Mouse (Mus musculus) lung, postnatal 0 days (tissue): ENCODE results near the gene Bpifb5.

Source experiments
- CTCF ChIP-seq: IDR thresholded peaks from 2 replicates; pipeline ENCODE4 v1.5.1; 2016; ENCODE audit warnings: antibody characterized with exemption, mild to moderate bottlenecking
- EP300 ChIP-seq: IDR thresholded peaks from 2 replicates; pipeline ENCODE4 v1.6.1; 2016; ENCODE audit warnings: antibody characterized with exemption, mild to moderate bottlenecking, control low read depth

GRCm38 (mm10) chr2:154215191-154215590 is 8.4 kb upstream of the Bpifb5 start:
- TF ChIP-seq EP300 (no peak), CTCF (peak; percentile 88)
